15 mouse cellular contexts compared by ENCODE assay signal in genomic region chr4:127242696-127243095, GRCm38 (mm10). TPM values are rescaled to one million over a fixed set of nuclear protein-coding genes. Genes with fewer than 3 reads are reported as not detected.
DNase-seq lines count a peak whose midpoint lies in the region; ATAC-seq and TF ChIP-seq lines count a peak whose summit lies in the region.
"Had no signal": no experiment of that assay in that cellular context is flagged by ENCODE, and none has a peak within 500 bp of the region (broad histone marks: within the 10 kb centered on the region; RNA-seq: fewer than 3 reads in every experiment).

No protein-coding gene starts in this region.

- no peaks in the 10 kb centered on the region for H3K9me3 ChIP-seq in forebrain, embryonic 14.5 days (replicated peaks; ENCODE audit: control insufficient read depth, low read length)
- no peaks in the 10 kb centered on the region for H3K9me3 ChIP-seq in midbrain, embryonic 11.5 days (ENCODE audit: control insufficient read depth, low read length)
- H3K9me3 ChIP-seq: forebrain, embryonic 13.5 days; heart, embryonic 10.5 days; hindbrain, embryonic 10.5 days had no signal

- WGBS in thymus, adult 2 months = 8% methylated on average over 6 of the region's 6 CpGs
- WGBS in forebrain, embryonic 14.5 days = 65% methylated on average over 6 of the region's 6 CpGs
- WGBS in midbrain, embryonic 11.5 days = 68% methylated on average over 6 of the region's 6 CpGs

- peaks cover 8% of the 10 kb centered on the region for H3K4me1 ChIP-seq in thymus, adult 2 months (replicated peaks; ENCODE audit: control insufficient read depth, insufficient read depth, low read length)
- H3K4me1 ChIP-seq in bone marrow macrophage, adult 2 months (ENCODE audit: control insufficient read depth, insufficient read depth, low read length) = peaks cover 24% of the 10 kb centered on the region
- H3K4me1 ChIP-seq in forebrain, embryonic 14.5 days (ENCODE audit: control insufficient read depth, insufficient read depth, low read length) = peaks cover 7% of the 10 kb centered on the region
- peaks cover 6% of the 10 kb centered on the region; the same call in 1 of the 2 replicates for H3K4me1 ChIP-seq in midbrain, embryonic 11.5 days (ENCODE audit: control insufficient read depth, insufficient read depth, low read length)

- H3K36me3 ChIP-seq in thymus, adult 2 months (ENCODE audit: control insufficient read depth, insufficient read depth, low read length) = no peaks in the 10 kb centered on the region
- peaks cover 13% of the 10 kb centered on the region for H3K36me3 ChIP-seq in forebrain, embryonic 14.5 days (ENCODE audit: control insufficient read depth, insufficient read depth, low read length)
- H3K36me3 ChIP-seq in midbrain, embryonic 11.5 days (ENCODE audit: control insufficient read depth, insufficient read depth, low read length) = 0 out of 2 replicates have a peak, but pooled peaks cover 1% of the 10 kb centered on the region

- no peak overlapping the region for H3K4me2 ChIP-seq in forebrain, embryonic 14.5 days (ENCODE audit: low read length)
- H3K4me2 ChIP-seq in midbrain, embryonic 11.5 days = no peak overlapping the region
- H3K4me2 ChIP-seq: forebrain, embryonic 13.5 days had no signal

- no peak for TF ChIP-seq CTCF in thymus, adult 2 months (IDR thresholded peaks at IDR 0.05; ENCODE audit: borderline replicate concordance, control insufficient read depth, extremely low read depth, insufficient read depth, low read length, poor library complexity)
- TF ChIP-seq CTCF in bone marrow macrophage, adult 2 months (IDR thresholded peaks at IDR 0.05; ENCODE audit: low read depth, low read length) = no peak

- no peak overlapping the region for H3K27ac ChIP-seq in thymus, adult 2 months (ENCODE audit: control insufficient read depth, insufficient read depth, low read length)
- H3K27ac ChIP-seq in bone marrow macrophage, adult 2 months (ENCODE audit: insufficient read depth, low read depth, low read length) = peak overlapping the region; percentile 76
- H3K27ac ChIP-seq in forebrain, embryonic 14.5 days (ENCODE audit: low read depth, low read length) = no peak overlapping the region
- H3K27ac ChIP-seq in midbrain, embryonic 11.5 days (ENCODE audit: low read depth, low read length) = no peak overlapping the region
- H3K27ac ChIP-seq: forebrain, embryonic 13.5 days; heart, embryonic 10.5 days; hindbrain, embryonic 10.5 days had no signal

- no peak for TF ChIP-seq POLR2A in thymus, adult 2 months (IDR thresholded peaks at IDR 0.05; ENCODE audit: control insufficient read depth, extremely low read depth, insufficient read depth, low read length, poor library complexity)
- no peak for TF ChIP-seq POLR2A in bone marrow macrophage, adult 2 months (IDR thresholded peaks at IDR 0.05; ENCODE audit: borderline replicate concordance, low read depth, low read length)

- H3K9ac ChIP-seq in forebrain, embryonic 14.5 days (ENCODE audit: low read length) = no peak overlapping the region
- no peak overlapping the region for H3K9ac ChIP-seq in midbrain, embryonic 11.5 days (ENCODE audit: low read length)
- H3K9ac ChIP-seq: forebrain, embryonic 13.5 days had no signal

- no peaks in the 10 kb centered on the region; the same call in 1 of the 2 replicates for H3K27me3 ChIP-seq in thymus, adult 2 months (ENCODE audit: control insufficient read depth, insufficient read depth, low read length)
- H3K27me3 ChIP-seq in forebrain, embryonic 14.5 days (replicated peaks; ENCODE audit: control insufficient read depth, insufficient read depth, low read length) = no peaks in the 10 kb centered on the region
- H3K27me3 ChIP-seq in midbrain, embryonic 11.5 days (ENCODE audit: control insufficient read depth, insufficient read depth, low read length) = peaks cover 2% of the 10 kb centered on the region; the same call in 1 of the 2 replicates

- peak; percentile 12 for DNase-seq in thymus, adult 2 months
- DNase-seq in thymus, adult 18-20 months = no peak
- DNase-seq in forebrain, embryonic 14.5 days (ENCODE audit: low spot score) = no peak
- DNase-seq in adrenal gland, adult 18-20 months (ENCODE audit: low spot score in 2 of 2) = no peak
- no peak for DNase-seq in midbrain, embryonic 11.5 days (ENCODE audit: low spot score, missing footprints)
- no peak for DNase-seq in kidney, postnatal 10 days
- DNase-seq: cerebellum, postnatal 10 days; kidney, adult 8-10 months; lung, adult 18-20 months; right cerebral cortex, postnatal 4 days had no signal

- H3K4me3 ChIP-seq in thymus, adult 2 months (ENCODE audit: control insufficient read depth, insufficient read depth, low read length) = no peak overlapping the region
- H3K4me3 ChIP-seq in bone marrow macrophage, adult 2 months (ENCODE audit: insufficient read depth, low read length) = peak overlapping the region; percentile 33
- no peak overlapping the region for H3K4me3 ChIP-seq in forebrain, embryonic 14.5 days (ENCODE audit: low read depth, low read length)
- no peak overlapping the region for H3K4me3 ChIP-seq in midbrain, embryonic 11.5 days (ENCODE audit: low read depth, low read length)

- peak; percentile 72 for ATAC-seq in megakaryocyte, adult 5-6 weeks (ENCODE audit: poor library complexity, severe bottlenecking)
- ATAC-seq in forebrain, embryonic 14.5 days = no peak
- no peak for ATAC-seq in midbrain, embryonic 11.5 days (ENCODE audit: low FRiP score)

RNA-seq across cellular contexts. Expression of gene Smim12, which starts 0.9 kb away (rescaled TPM):
- polyA plus RNA-seq in thymus, adult 2 months (2012; rRNA removed) = 28.9 and 32.5 TPM in 2 replicates
- polyA plus RNA-seq in bone marrow macrophage, adult 2 months (2012; ENCODE audit: insufficient read depth, insufficient read length, missing spikeins) = 29.4 and 32.6 TPM in 2 replicates
- 33.9 and 37.3 TPM in 2 replicates for total RNA-seq in megakaryocyte, adult 5-6 weeks (2015)
- 33.7 and 39.3 TPM in 2 replicates for total RNA-seq in megakaryocyte, adult 5-6 weeks (2017)
- 53.2 and 61.1 TPM in 2 replicates for polyA plus RNA-seq in forebrain, embryonic 14.5 days (2014; fragmentation: Nextera tagmentation; extraction: Ambion mirVana)
- 10 to 100 TPM; 50.9 to 54.2 TPM for total RNA-seq in adrenal gland, adult 18-20 months (2021)
- 54.5 and 60.0 TPM in 2 replicates for polyA plus RNA-seq in midbrain, embryonic 11.5 days (2014; fragmentation: Nextera tagmentation; extraction: Ambion mirVana)
